In the genomic region with DNA sequence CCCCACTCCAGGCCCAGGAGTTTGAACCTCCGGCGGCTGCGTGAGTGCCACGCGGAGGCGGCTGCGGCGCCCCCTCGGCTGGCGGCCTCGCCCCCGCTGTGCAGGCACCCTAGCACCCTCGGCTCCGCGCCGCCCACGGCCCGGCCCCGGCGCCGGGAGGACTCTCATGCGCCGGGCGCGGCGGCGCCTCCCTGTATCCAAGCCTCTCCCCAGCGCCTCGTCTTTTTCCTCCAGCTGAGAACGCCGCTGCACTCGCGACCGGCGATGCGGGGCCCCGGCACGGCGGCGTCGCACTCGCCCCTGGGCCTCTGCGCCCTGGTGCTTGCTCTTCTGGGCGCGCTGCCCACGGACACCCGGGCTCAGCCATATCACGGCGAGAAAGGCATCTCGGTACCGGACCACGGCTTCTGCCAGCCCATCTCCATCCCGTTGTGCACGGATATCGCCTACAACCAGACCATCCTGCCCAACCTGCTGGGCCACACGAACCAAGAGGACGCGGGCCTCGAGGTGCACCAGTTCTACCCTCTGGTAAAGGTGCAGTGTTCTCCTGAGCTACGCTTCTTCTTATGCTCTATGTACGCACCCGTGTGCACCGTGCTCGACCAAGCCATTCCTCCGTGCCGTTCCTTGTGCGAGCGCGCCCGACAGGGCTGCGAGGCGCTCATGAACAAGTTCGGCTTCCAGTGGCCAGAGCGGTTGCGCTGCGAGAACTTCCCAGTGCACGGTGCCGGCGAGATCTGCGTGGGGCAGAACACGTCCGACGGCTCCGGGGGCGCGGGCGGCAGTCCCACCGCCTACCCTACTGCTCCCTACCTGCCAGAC, we compare ENCODE assay signal across 8 mouse cellular contexts. TPM values are rescaled to one million over a fixed set of nuclear protein-coding genes. Genes with fewer than 3 reads are reported as not detected.
DNase-seq lines count a peak whose midpoint lies in the region; ATAC-seq lines count a peak whose summit lies in the region.

No protein-coding gene starts in this region.

- peak overlapping the region; percentile 80 for H3K4me3 ChIP-seq in intestine, embryonic 15.5 days (replicated peaks)
- H3K4me3 ChIP-seq in liver, embryonic 13.5 days (replicated peaks), result peak overlapping the region; percentile 71
- peak overlapping the region; percentile 80 for H3K4me3 ChIP-seq in neural tube, embryonic 11.5 days (ENCODE audit: low read depth, low read length)

- WGBS in intestine, embryonic 15.5 days, result under 1% methylated on average over 87 of the region's 88 CpGs
- WGBS in liver, embryonic 13.5 days (ENCODE audit: insufficient replicate concordance), result under 1% methylated on average over 87 of the region's 88 CpGs
- under 1% methylated on average over 87 of the region's 88 CpGs for WGBS in neural tube, embryonic 11.5 days

- no peaks in the 10 kb centered on the region for H3K27me3 ChIP-seq in intestine, embryonic 15.5 days (replicated peaks)
- H3K27me3 ChIP-seq in liver, embryonic 13.5 days, result peaks cover 26% of the 10 kb centered on the region
- H3K27me3 ChIP-seq in neural tube, embryonic 11.5 days (ENCODE audit: control insufficient read depth, insufficient read depth, low read length), result no peaks in the 10 kb centered on the region

- peak overlapping the region; percentile 87 for H3K9ac ChIP-seq in intestine, embryonic 15.5 days
- H3K9ac ChIP-seq in liver, embryonic 13.5 days, result peak overlapping the region; percentile 78
- peak overlapping the region; percentile 77 for H3K9ac ChIP-seq in neural tube, embryonic 11.5 days (ENCODE audit: low read length)

- peak; percentile 38 to 48 for DNase-seq in lung, adult 18-20 months
- no peak for DNase-seq in lung, postnatal 25 days (ENCODE audit: low spot score)
- peak; percentile 69 to 75 for DNase-seq in cerebellum, postnatal 10 days
- peak; percentile 70 for DNase-seq in gastrocnemius, postnatal 25 days
- DNase-seq in liver, embryonic 13.5 days, result no peak
- peak; percentile 56 for DNase-seq in neural tube, embryonic 11.5 days (ENCODE audit: low spot score)
- peak; percentile 57 for DNase-seq in thymus, postnatal 0 days (ENCODE audit: low spot score)

- H3K27ac ChIP-seq in intestine, embryonic 15.5 days, result peak overlapping the region; percentile 96
- H3K27ac ChIP-seq in liver, embryonic 13.5 days, result peak overlapping the region; percentile 73
- H3K27ac ChIP-seq in neural tube, embryonic 11.5 days (ENCODE audit: low read depth, low read length), result peak overlapping the region; percentile 84

- H3K9me3 ChIP-seq in intestine, embryonic 15.5 days, result no peaks in the 10 kb centered on the region
- no peaks in the 10 kb centered on the region for H3K9me3 ChIP-seq in liver, embryonic 13.5 days (replicated peaks)
- H3K9me3 ChIP-seq in neural tube, embryonic 11.5 days (ENCODE audit: control insufficient read depth, low read length), result no peaks in the 10 kb centered on the region

- H3K4me1 ChIP-seq in intestine, embryonic 15.5 days (replicated peaks), result peaks cover 42% of the 10 kb centered on the region
- peaks cover 68% of the 10 kb centered on the region for H3K4me1 ChIP-seq in liver, embryonic 13.5 days (replicated peaks)
- H3K4me1 ChIP-seq in neural tube, embryonic 11.5 days (ENCODE audit: control insufficient read depth, insufficient read depth, low read length), result peaks cover 22% of the 10 kb centered on the region

- no peaks in the 10 kb centered on the region for H3K36me3 ChIP-seq in intestine, embryonic 15.5 days
- H3K36me3 ChIP-seq in liver, embryonic 13.5 days, result peaks cover 6% of the 10 kb centered on the region; the same call in 1 of the 2 replicates
- no peaks in the 10 kb centered on the region for H3K36me3 ChIP-seq in neural tube, embryonic 11.5 days (ENCODE audit: control insufficient read depth, insufficient read depth, low read length)

- ATAC-seq in intestine, embryonic 15.5 days, result peak; percentile 29
- no peak for ATAC-seq in liver, embryonic 13.5 days (ENCODE audit: low read depth)
- ATAC-seq in neural tube, embryonic 11.5 days (ENCODE audit: insufficient read depth, low FRiP score, low TSS enrichment), result no peak

- peak overlapping the region; percentile 94 for H3K4me2 ChIP-seq in intestine, embryonic 15.5 days (replicated peaks)
- H3K4me2 ChIP-seq in liver, embryonic 13.5 days, result peak overlapping the region; percentile 98
- peak overlapping the region; percentile 93 for H3K4me2 ChIP-seq in neural tube, embryonic 11.5 days (ENCODE audit: low read depth)

RNA-seq across cellular contexts. Expression of a gene that starts 0.7 kb away (rescaled TPM):
- total RNA-seq in gastrocnemius, postnatal 25 days (2021), result 10 to 100 TPM; 17.3 to 24.8 TPM
- 6.3 and 7.5 TPM in 2 replicates for polyA plus RNA-seq in intestine, embryonic 15.5 days (2015; fragmentation: Nextera tagmentation; extraction: Ambion mirVana)
- 1.4 and 2.0 TPM in 2 replicates for polyA plus RNA-seq in liver, embryonic 13.5 days (2015; fragmentation: Nextera tagmentation; extraction: Ambion mirVana)
- 16.9 and 17.6 TPM in 2 replicates for polyA plus RNA-seq in neural tube, embryonic 11.5 days (2014; fragmentation: Nextera tagmentation; extraction: Ambion mirVana)
- 2.3 TPM in 2 replicates for polyA plus RNA-seq in thymus, postnatal 0 days (2015; fragmentation: Nextera tagmentation; extraction: Ambion mirVana)

RNA-seq across cellular contexts. Expression of a gene that starts 33.2 kb away (rescaled TPM):
- under 1 TPM; 0.21 to 0.23 TPM for total RNA-seq in gastrocnemius, postnatal 25 days (2021)
- 0.43 and 0.76 TPM in 2 replicates for polyA plus RNA-seq in intestine, embryonic 15.5 days (2015; fragmentation: Nextera tagmentation; extraction: Ambion mirVana)
- 0.12 and 0.44 TPM in 2 replicates for polyA plus RNA-seq in liver, embryonic 13.5 days (2015; fragmentation: Nextera tagmentation; extraction: Ambion mirVana)
- polyA plus RNA-seq in neural tube, embryonic 11.5 days (2014; fragmentation: Nextera tagmentation; extraction: Ambion mirVana), result 4.0 and 4.4 TPM in 2 replicates
- polyA plus RNA-seq in thymus, postnatal 0 days (2015; fragmentation: Nextera tagmentation; extraction: Ambion mirVana), result 1.3 and 1.4 TPM in 2 replicates

Comparison
In these comparisons a context has a peak if more than half of its experiments do, and no peak if none do; other contexts are left out.
1. DNase-seq: peak in lung, adult 18-20 months (2 of 2), cerebellum, postnatal 10 days (2 of 2), gastrocnemius, postnatal 25 days (single experiment), neural tube, embryonic 11.5 days (single experiment) and thymus, postnatal 0 days (single experiment); none in lung, postnatal 25 days (single experiment) and liver, embryonic 13.5 days (single experiment).
2. Peak in every context shown above with its lines, with median percentiles within 50 percentile points of each other: H3K27ac ChIP-seq, H3K4me2 ChIP-seq, H3K4me3 ChIP-seq and H3K9ac ChIP-seq.